Mouse (Mus musculus) frontal cortex, postnatal 10 days (tissue): ENCODE data around the gene Fzd2.
A peak's percentile ranks its signal among the peaks of the same experiment; 100 is the strongest.

Source experiments
- DNase-seq, 2 experiments: peaks; one replicate each; pipeline ENCODE4 v3.0.0; 2022; ENCODE audit warnings: low spot score in 2 of 2, mixed read lengths in 1 of 2

Fzd2 gene

GRCm38 (mm10) chr11:102619449-102619848, 15.3 kb downstream of the Fzd2 start:
- DNase-seq = no peak

DNA sequence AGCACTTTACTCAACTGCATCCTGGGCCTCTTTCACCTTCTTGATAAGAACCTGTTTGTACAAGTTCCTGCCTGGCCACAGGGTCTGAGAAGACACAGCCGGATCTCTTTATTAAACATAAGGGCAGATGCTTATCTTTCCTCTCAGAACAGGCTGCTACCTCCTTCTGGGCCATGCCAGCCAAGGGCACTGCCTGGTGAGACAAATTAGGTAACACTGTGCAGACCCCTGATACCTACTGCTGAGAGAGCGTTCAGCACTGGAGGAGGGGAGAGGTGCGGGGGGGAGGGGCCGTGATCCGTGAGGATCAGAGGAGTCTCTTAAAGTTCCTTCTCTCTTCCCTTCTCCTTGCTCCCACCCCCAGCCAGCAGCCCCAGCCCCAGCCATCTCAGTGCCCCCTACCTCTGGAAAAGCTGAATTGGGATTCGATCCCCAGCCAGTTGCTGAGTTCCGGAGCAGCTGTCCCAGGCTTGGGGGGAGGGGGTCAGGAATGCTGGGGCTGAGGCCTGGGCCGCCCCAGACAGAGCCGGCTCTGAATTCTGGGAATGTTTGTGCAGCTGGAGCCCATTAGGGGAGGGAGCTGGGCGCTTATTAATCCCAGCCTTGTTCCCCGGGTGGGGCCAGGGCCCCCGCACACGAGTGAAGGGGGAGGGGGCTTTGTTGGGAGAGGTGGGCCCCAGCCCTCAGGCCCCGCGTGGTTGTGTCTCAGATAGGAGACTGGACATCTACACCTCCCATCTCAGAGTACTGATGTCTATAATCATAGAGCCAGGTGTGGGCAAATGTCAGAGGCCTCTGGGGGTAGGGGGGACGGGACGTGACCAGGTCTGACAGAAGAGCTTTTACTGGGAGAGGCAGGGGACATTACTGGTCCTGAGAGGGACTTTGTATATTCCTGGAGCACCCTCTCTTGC, 19.9 kb downstream of the Fzd2 start:
- DNase-seq = no peak

DNA sequence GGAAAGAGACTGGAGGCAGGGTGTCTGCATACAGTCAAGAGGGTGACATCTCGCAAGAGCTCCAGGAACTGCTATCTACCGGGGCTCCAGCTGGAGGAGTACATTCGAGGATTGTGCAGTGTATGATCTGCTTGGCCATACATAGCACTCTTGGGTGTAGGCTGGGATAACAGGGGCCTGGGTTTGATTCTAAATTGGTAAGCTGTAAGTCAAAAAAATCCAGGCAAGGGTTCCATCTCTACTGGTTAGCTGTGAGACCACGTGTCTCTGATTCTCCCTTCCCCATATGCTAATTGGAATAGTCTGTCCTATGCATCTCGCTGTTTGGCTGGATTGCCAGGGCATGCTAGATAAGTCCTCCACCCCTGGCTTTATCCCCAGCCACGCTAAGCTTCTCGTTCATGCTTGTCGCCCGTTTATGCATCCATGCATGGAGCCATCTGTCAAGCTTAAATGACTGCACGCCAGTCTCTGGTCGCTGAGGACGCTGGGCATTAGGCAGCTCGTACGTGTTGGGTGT, 20.8 kb downstream of the Fzd2 start:
- DNase-seq = no peak

- no peak for DNase-seq
These were observed 23.2 kb downstream of the Fzd2 start for GRCm38 (mm10) chr11:102627171-102627931.

- no peak for DNase-seq
These were observed 24.3 kb downstream of the Fzd2 start for GRCm38 (mm10) chr11:102628529-102628928.

DNA sequence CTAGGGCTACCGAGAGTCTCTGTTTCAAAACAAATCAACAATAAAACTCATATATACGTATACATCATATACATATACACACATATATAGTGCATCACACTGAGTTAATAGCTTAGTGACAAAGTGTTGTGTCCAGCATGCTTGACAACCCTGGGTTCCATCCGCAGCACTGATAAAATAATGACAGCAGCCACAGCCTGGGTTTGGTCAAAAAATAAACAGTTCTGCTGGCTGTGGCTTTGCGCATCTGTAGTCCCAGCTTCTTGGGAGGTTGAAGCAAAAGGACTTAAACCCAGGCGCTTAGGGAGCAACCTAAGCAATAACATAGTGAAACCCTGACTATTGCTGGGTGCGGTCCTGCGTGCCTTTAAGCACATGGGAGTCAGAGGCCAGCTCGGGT, 25.2 kb downstream of the Fzd2 start:
- no peak for DNase-seq

DNA sequence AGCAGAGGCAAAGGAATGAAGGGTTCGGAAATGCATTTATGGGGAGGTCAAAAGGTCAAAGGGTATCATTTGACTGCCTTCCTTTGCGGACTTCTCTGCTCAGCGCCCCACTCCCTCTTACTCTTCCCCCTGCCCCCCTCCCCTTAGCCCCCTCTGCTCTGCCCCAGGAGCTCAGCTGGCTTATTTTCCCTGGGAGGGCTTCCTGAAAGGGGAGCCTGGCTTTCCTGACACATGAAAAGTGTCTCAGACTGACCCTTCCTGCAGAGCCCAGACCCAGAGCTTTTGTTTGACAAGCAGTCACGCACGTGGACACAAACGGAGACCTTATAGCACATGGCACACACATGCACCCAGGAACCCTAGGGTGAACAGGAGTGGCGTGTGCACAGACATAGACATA, 26.5 kb downstream of the Fzd2 start:
- DNase-seq = no peak

- DNase-seq = no peak
These were observed 27.0 kb downstream of the Fzd2 start for GRCm38 (mm10) chr11:102631203-102631602.

DNA sequence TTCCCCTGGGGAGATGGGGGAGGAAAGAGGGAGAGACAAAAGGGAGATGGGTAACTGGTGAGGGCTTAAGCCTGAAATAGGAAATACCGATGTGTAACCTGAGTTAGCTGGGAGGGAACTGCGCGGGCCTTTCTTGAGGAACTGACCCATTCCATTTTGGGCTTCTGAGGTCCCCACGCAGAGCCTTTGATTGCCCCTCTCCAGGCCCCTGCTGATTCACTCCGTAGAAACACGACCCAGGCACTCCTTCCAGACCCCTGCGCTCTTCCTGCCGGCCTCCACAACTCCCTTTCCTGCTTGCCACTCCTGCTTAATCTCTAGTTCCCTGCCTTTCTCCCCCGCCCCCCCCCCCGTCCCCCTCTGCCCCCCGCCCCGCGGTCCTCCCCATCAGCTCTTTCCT, 28.5 kb downstream of the Fzd2 start:
- DNase-seq = no peak

- no peak for DNase-seq
These were observed 29.2 kb downstream of the Fzd2 start for GRCm38 (mm10) chr11:102633379-102633778.

DNA sequence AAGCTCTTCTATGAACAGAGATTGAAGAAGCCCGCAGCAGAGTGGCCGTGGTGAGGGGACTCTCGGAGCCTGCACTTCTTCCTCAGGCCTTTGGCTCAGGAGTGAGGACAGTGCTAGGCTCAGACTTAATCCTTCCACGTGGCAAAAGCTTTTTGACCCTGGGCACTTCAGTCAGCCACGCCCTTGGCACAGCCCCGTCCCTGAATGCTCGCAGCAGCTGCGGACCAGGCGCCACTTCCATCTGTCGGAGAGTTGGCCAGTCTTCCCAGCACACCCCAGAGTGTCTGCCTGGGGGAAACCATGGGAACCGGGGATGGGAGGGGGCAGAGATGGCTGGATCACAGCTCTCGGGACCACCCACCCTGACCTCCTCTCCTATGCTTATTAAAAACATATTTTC, 32.7 kb downstream of the Fzd2 start:
- DNase-seq = no peak

- no peak for DNase-seq
These were observed 39.7 kb downstream of the Fzd2 start for GRCm38 (mm10) chr11:102643891-102644382.

DNA sequence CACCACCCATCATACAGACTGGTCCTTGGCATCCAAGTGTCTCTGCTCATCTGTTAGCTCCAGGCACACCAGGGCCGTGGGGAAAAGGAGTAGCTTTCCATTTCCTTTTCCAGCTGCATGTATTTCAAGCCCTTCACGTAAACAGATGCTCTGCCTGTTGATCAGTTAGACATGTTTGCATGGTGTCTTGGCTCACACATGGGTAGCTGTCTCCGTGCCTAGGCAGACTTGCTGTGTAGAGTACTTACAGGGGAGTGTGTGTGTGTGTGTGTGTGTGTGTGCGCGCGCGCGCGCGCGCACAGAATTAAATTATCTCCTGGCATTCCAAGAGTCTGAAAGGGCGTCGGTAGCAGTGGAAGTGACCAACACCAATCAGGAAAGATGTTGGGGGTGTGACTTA, 42.0 kb downstream of the Fzd2 start:
- no peak for DNase-seq

- DNase-seq = no peak
These were observed 43.7 kb downstream of the Fzd2 start for GRCm38 (mm10) chr11:102647885-102648284.

DNA sequence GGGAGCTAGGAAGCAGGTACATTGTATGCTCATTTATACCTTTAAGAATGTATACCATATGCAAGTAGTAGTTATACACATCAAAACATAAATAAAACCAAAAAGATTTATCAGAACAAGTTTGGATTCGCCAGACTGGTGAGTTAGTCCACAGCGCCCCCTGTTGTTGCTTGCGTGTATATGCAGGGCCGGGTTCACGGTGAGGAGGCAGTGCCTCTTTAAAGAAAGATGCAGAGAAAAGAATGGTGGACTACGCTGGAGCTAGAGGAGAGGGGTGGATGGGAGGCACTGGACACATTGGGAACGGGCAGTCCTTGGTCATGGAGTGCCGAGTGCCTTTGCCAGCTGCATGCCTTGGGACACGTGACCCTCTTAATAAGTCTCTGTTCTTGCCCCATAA, 47.2 kb downstream of the Fzd2 start:
- peak in 1 of 2 experiments; percentile 62 for DNase-seq

DNA sequence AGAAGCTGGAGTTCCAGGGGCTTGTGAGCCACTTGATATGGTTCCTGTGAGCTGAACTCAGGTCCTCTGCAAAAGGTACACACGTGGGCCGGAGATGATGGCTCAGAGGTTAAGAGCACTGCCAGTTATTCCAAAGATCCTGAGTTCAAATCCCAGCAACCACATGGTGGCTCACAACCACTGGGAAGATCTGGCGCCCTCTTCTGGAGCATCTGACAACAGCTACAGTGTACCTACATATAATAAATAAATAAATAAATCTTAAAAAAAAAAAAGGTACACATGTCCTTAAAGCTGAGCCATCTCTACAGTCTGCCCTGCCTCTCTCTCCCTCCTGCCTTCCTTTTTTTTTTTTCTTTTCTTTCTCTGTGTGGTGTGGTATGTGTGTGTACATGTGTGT, 48.6 kb downstream of the Fzd2 start:
- DNase-seq = no peak

- DNase-seq = no peak
These were observed 51.7 kb downstream of the Fzd2 start for GRCm38 (mm10) chr11:102655888-102656287.

- no peak for DNase-seq
These were observed 52.2 kb downstream of the Fzd2 start for GRCm38 (mm10) chr11:102656326-102656926.

GRCm38 (mm10) chr11:102656931-102657330, 52.7 kb downstream of the Fzd2 start:
- DNase-seq = no peak
